Mouse (Mus musculus) stomach, postnatal 0 days (tissue): ENCODE measurements around the gene B3galt2.

Experiments
- CTCF ChIP-seq: IDR thresholded peaks from 2 replicates; pipeline ENCODE4 v1.5.1; 2016; ENCODE audit warnings: antibody characterized with exemption, low read depth, mild to moderate bottlenecking, moderate library complexity
- EP300 ChIP-seq: optimal IDR thresholded peaks from 2 replicates; pipeline ENCODE3; 2016; ENCODE audit warnings: antibody characterized with exemption

DNA sequence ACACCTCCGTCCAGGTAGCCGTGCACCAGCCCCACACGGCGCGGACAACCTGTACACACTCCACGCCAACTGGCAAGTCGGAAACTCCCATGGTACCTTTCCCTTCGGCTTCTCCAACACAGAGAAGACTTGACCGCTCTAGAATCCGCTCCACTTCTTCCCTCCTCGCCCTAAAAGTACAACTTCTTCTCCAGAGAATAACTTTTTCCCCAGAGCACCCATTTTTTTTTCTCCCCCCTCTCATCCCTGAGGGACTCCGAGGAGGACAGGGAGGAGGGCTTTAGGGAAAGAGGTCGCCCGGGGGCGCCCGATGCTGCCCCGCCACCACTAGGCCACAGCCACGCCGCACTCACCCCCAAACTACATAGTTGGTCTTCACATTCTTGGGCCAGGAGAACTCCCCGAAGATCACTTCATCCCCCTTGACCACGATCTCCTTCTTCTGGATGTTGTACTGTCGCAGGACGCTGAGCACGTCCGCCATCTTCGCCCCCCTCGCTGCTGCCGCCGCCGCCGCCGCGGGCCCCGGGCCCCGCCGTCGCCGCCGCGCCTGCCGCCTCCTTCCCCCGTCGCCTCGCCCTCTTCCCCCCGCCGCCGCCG is 61.8 kb downstream of the B3galt2 start:
- TF ChIP-seq CTCF (no peak; the same call in 1 of the 2 replicates), EP300 (no peak)
